Mouse (Mus musculus): ENCODE measurements at regions not wholly inside any gene's neighbourhood (a gene's known extent, or its start where the extent isn't known, plus 50 kb on each side); places are given as distances from the start of the nearest gene placed in this dataset.
"Not testable (repeated sequence)": the region's sequence is repeated elsewhere in the genome, so short reads cannot be mapped to it uniquely, and the experiment has no call there.

DNA sequence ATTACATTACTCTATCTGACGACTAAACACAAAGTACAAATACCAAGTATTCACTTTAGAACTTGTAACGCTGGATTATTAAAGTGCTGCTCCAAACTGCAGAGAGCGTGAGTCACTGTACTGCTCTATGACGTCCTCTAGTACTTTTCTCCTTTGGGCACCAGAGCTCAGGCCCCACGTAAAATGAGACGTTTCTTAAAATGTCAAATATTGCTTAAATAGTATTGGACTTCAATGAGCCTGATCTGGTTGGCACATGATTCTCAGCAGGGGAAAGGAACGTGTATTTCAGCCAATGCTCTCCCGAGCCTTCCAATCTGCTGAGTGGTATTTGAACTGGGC, 175.8 kb upstream of the Klf14 start:
- DNase-seq: no peak

DNA sequence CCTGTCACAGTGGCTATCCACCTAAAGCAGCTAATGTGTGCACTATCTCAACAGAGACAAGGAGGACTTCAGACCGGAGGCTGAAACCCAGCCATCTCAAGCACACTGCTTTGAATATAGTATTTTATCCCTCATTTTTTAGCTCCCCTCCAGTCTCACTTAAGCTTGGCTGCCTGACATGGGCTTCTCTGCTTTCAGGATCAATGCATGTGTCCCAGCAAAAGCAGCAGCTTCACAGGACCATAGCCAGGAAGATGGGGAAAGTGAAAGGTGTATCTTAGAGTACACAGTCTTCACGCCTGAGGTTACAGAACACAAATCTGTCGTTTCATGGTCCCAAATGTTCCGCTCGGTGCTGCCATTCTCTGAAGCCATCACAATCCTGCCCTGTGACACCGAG, 176.7 kb upstream of the Klf14 start:
- DNase-seq: no peak

DNA sequence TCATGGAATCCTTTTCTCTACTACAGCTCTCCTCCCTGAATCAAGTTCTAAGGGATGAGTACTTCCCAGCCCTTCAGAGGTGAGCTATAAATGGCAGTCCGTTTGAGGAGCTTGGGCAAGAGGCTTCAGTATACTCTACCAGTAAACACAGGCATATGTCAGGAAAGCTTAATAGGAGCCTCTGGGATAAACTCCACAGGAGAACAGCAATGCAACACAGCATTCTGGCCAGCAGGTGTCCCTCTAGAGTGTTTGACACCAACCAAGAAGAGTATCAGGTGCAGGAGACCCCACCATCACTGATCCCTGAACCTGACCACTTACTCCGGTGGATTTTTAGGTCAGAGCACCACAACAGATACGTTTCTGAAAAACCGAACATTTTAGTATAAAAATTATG, 178.0 kb upstream of the Klf14 start:
- DNase-seq: peak; percentile 64

DNA sequence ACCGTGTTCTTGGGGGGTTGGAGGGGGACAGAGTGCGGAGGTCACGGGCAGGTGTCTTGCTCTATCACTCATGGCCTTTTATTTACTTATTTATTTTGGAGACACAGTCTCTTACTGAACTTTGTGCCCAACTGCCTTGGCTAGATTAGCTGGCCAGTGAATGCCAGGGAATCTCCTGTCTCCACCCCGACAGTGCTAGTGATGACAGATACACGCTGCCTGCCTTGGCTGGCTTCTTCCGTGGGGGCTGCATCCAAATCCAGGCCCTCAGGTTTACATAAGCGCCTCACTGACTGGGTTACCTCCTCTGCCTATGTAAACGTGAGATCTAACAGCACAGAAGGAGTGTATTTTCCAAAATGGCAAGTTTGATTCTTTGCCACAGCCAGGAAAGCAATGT, 178.5 kb upstream of the Klf14 start:
- no peak for DNase-seq

DNA sequence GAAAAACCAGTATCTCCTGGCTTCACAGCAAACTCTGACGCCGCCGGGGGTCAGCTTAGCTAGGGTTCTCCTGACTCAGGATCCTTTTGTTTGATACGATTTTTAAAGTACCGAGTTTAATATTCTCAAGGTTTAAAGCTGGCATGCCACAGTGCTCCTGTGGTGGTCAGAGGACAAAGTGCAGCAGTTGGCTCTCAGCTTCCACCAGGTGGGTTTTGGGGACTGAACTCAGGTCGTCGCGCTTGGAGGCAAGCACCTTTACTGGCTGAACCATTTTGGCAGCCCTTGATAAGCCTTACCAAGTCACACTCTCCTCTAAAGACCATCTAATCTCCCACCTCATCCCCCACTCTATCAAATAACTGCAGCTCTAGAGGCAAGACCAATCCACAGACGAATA, 181.1 kb upstream of the Klf14 start:
- no peak for DNase-seq

DNA sequence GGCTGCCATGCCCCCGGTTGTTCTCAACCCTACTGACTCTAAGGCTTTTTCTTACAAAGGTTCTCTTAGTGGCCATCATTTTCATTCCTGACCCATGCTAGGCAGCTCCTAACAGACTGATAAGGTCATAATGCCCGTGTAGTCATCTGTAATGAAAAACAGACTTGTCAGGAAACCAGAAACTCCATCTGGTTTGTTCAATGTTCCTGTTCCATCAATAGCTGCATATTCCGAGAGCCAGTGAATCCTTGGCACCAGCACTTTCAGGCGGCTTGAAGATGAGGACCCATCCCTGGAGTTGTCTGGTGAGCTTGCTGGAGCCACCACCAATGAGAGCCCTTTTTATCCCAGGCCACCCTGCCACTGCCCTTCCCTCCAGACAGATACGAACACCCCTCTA, 181.7 kb upstream of the Klf14 start:
- no peak for DNase-seq

GRCm38 (mm10) chr6:31141486-31141885, 182.6 kb upstream of the Klf14 start:
- DNase-seq: no peak

DNA sequence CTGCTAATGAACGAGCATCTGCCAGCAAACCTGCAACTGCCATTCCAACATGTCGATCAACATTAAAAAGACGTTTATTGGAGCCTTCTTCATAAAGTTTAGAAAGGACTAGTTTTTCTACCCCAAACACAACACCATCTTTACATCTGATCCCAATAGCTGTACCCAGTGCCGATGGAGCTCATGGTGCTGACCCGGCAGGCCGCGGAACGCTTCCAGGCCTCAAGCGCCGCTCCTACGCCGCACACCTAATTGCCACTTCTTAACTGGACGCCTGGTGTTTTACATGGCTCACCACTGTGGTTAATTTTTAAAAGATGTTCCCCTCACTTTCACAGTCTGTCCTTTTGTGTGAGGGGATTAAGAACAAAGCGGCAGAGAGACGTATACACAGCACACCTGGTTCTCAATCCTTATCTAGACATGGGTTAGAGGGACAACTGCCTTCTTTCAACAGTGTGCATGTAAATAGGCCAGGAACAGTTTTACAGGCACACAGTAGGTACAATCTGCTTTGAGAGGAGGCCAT, 183.7 kb upstream of the Klf14 start:
- not testable (repeated sequence) for DNase-seq

DNA sequence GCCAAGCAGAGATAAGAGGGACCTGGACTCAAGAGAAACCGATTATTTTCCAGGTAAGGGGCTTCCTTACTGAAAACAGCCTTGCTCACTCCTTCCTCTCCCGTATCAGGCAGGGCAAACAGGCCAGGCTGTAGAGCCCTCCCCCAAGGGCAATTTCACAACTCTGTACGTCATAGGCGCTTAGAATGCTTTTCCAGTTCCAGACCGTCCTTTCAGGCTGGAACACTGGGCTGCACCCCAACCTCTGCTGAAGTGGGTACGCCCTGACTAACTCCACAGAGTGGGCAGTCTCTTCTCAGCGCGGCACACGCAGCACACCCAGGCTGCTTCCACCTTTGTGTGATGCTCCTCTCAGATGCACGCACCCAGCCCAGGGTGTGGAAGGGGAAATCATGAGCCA, 186.8 kb upstream of the Klf14 start:
- DNase-seq: no peak

DNA sequence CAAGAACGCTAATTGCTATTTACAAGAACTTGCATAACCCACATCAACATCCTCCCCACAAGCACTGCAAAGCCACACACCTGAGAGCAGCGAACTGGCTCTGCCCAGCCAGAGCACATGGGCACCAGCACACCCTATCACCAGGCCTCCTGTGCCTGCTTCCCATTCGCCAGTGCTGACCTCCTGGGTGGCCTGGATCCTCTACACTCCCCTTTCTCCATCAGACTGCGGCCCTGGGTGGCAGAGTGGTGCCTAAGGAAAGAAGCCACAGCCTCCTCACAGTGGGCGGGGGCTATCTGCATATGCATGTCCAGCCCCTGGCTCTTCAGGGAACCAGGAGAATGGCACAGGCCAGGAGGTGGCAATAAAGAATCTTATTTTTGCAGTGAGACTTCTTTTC, 187.9 kb upstream of the Klf14 start:
- DNase-seq: peak; percentile 37

DNA sequence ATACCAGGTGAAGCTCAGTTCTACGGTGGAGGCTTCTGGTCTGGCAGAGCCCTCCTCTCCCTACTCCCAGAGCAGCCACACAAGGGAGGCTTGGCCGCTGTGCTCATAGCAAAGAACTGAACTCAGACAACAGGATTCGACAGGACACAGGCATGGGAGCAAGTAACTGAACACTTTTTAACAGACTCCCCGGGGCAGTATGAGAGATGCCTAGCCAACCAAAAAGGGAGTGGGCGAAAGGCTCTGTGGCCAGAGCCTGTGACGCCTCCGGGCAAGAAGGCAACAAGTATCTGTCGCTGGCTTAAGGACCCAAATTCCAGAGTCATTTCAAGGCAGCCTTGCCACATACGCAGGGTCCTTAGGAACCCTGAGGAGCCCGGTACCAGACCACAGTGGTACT, 188.8 kb upstream of the Klf14 start:
- no peak for DNase-seq

DNA sequence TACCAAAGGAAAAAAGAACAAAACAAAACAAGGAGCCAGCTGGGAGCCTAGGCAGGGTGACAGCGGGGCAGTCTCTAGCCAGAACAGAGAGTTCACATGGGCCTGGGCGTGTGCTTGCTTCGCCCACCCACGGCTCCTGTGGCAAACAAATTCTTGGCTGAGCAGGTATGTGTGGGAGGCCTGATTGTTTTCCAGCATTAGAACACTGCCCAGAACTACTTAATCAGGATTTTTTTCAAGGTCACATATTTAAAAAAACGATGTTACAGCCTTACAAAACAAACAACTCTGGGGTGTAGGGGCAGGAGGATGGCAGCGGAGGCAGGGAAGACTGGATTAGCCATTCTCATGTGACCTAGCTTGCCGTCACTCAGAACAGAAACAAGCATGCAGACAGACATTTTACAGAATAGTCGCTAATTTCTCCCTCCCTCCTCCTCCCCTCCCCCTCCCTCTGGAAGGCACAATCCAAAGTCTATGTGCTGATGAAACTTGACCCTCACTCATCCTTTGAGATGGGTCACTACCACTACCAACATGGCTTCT, 189.5 kb upstream of the Klf14 start:
- DNase-seq: peak; percentile 45

GRCm38 (mm10) chr6:31149164-31149563, 190.3 kb upstream of the Klf14 start:
- no peak for DNase-seq

- DNase-seq: no peak
Measured at GRCm38 (mm10) chr6:31150416-31150815, 191.5 kb upstream of the Klf14 start.

DNA sequence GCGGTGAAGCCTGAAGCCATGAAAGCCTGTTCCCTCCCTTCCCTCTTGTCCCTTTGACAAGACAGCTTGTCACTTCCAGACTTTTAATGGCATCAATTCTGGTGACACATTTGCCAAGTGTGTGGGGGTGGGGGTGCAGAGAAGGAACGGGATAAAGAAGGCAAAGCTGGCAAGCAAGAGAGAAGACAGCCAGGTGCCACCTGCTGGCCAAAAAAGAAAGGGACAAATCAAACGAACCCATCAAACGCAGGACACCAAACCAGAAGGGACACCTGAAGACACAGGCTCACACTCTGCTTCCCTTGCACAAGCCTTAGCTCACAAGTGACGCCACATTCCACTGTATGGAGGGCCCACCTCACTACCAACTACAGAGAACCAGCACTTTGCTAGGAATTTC, 197.0 kb upstream of the Klf14 start:
- DNase-seq: peak; percentile 67

DNA sequence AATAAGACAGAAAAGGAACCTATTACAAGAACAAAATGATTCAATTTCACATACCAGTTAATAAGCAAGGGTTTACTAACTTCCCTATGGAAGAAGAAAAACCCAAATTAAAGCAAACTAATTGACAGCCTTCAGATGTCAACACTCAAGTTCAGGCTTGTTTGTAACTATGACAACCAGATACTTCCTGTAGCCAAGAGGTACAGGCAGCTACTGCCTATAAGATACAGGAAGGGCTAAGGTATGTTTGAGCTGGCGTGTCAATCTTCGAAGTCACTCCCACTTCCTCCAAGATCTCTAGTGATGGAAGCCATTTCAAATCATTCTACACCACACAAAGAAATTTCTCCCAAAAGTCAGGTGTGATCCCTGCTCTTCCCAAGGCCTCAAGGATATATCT, 198.1 kb upstream of the Klf14 start:
- DNase-seq: no peak

DNA sequence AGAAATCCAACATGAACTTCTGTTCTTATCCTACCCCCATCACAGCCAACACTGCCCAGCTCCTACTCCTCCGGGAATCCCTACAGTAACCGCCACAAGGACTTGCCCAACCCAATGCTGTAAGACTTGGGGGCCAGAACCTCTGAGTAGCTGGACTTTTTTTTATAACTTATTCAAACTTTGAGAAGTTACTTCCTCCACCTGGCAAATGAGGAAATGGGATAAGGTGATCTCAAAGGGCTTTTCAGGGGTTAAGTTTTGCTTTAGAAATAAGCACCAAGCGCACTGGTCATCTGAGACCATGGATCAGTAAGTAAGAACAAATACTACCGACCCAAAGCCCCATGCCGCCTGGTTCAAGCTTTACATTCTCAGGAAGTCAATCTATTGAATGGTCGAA, 198.6 kb upstream of the Klf14 start:
- no peak for DNase-seq

- no peak for DNase-seq
Measured at GRCm38 (mm10) chr6:31158648-31159047, 199.8 kb upstream of the Klf14 start.

- DNase-seq: peak; percentile 12
Measured at GRCm38 (mm10) chr6:31159240-31159639, 200.4 kb upstream of the Klf14 start.

DNA sequence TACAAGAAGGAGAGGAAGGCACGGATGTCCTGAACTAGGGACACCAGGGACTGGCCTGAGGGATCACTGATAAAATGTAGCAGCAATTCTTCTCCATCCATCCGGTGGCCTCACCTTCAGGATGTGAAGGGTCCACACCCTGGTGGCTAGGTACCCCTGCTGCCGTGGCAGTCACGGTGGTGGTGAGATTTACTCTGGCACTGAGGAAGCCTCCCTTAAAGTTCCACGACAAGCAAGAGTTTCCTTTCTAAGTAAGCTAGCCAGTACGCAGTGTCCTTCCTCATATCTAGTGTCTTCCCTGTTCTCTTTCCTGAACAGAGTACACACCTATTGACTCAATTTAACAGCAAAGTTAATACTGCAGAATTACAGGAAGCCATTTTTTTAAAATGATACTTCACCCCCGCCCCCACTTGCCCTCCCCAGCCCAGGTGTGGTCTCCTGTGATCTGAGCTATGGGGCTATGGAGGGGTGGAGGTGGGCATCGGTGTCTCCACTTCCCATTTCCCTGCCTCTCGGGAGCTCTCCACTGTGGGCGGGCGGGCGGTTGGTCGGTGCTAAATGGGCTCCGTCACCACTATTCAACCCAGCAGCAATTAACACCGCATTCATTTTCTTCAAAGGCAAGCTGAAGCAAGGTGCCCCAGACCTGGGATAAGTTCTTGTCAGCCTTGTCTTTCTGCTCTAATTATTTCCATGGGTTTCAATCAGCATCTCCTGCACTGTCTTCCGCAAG, 201.2 kb upstream of the Klf14 start:
- DNase-seq: no peak

DNA sequence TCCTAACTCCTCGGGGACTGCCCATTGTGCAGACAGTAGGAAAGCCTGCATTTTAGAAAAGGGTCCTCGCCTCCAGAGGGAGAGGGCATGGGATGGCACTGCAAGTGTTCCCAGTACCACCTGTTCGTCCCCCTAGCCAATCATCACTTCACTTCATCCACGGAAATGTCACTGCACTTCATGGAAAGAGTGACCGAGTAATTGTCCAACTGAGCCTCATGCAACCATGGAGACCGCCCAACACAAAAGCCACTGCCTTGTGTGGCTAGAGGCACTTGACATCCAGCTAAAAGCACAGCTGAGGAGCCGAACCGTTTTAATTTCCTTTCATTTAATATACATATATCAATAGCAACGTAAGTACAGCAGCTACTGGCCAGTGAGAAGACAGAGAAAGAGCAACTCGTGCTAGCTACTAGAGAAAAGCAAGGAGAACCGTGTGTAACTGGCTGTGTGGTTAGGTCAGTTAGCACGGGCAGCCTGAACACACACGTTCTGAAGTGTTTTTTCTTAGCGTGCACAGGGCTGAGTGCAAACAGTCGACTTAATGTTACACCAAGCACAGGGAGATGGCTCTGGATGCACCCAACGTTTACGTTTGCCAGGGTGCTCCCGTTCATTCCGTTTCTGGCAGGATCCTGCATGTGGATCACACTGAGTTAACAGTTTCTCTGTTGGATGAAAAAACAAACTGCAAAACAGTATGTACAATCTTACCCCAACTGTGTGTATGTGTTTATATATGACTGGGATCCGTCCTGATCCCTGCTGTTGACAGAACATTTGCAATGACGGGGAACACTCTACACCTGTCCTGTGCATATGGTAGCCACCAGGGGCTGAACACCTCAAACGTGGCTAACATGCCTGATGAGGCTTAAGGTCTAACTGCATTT, 202.8 kb upstream of the Klf14 start:
- DNase-seq: no peak

GRCm38 (mm10) chr6:31165011-31165410, 206.1 kb upstream of the Klf14 start:
- DNase-seq: no peak

DNA sequence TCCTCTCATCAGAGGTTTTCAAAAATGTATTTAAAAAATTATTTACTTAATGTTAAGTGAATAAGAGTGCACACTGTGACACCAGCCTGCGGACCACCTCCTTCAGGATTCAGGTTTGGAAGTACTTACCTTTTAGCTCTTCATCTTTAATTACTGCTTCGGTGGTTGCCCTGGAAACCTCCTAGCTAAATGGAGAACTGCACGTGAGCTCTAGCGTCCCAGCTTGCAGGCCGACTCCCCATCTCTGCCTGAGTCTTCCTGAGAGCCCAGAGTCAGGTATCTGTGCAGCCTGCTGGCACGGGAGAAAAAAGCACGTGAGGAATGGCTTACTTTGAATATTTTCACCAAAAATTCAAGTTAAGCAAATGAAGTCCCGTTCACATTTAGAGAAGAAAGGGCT, 207.5 kb upstream of the Klf14 start:
- DNase-seq: no peak

- no peak for DNase-seq
Measured at GRCm38 (mm10) chr6:31167732-31168131, 208.9 kb upstream of the Klf14 start.
